Mouse (Mus musculus) megakaryocyte-erythroid progenitor cell, adult 5-6 weeks (primary cell): ENCODE data around the gene Vmn1r100. TPM values are rescaled to one million over a fixed set of nuclear protein-coding genes. Genes with fewer than 3 reads are reported as not detected.
"Not testable (repeated sequence)": the region's sequence is repeated elsewhere in the genome, so short reads cannot be mapped to it uniquely, and the experiment has no call there.

Source experiments
- ATAC-seq: replicated peaks from 2 replicates; pipeline ENCODE4 v1.8.0; 2016; ENCODE audit warnings: mild to moderate bottlenecking, inconsistent platforms; ENCODE audit not compliant: severe bottlenecking, poor library complexity, low FRiP score, low TSS enrichment
- total RNA-seq, 2 experiments: library from RNA; stranded (forward) in 1 of 2; stranded (reverse) in 1 of 2; fragments of 200-1000, 215-1000 nt in 1 of 2; fragments of >200 nt in 1 of 2; fragmentation: Nextera tagmentation in 1 of 2; gene quantifications; 2 replicates each; pipeline ENCODE4 v1.2.3; 2014 to 2017

The Vmn1r100 gene
- total RNA-seq (2014; fragmentation: Nextera tagmentation) (not detected in 2 replicates), total RNA-seq (2017) (not detected in 2 replicates)

- ATAC-seq = not testable (repeated sequence)
Observed at GRCm38 (mm10) chr7:20417642-20418041, at the start of gene Vmn1r100. TSS of gene Vmn1r100 (plus strand) at chr7:20417942.

- not testable (repeated sequence) for ATAC-seq
Observed at GRCm38 (mm10) chr7:20375310-20375709, 42.4 kb upstream of the Vmn1r100 start, which contains the start of gene Gm5728. TSS of gene Gm5728 (minus strand) at chr7:20375410.

- ATAC-seq = not testable (repeated sequence)
Observed at GRCm38 (mm10) chr7:20442493-20442892, 24.8 kb downstream of the Vmn1r100 start, which contains the start of gene Vmn1r101. TSS of gene Vmn1r101 (minus strand) at chr7:20442593.

Other genes with a start within 250 kb of the Vmn1r100 start
- gene Vmn1r94, start 249.6 kb upstream of the Vmn1r100 start, total RNA-seq (2014; fragmentation: Nextera tagmentation) = not detected in 2 replicates
- not detected in 2 replicates for gene Vmn1r94, start 249.6 kb upstream of the Vmn1r100 start, total RNA-seq (2017)
- gene Vmn1r95, start 224.2 kb upstream of the Vmn1r100 start, total RNA-seq (2014; fragmentation: Nextera tagmentation) = not detected in 2 replicates
- not detected in 2 replicates for gene Vmn1r95, start 224.2 kb upstream of the Vmn1r100 start, total RNA-seq (2017)
- not detected in 2 replicates for gene Gm6164, start 212.3 kb upstream of the Vmn1r100 start, total RNA-seq (2014; fragmentation: Nextera tagmentation)
- not detected in 2 replicates for gene Gm6164, start 212.3 kb upstream of the Vmn1r100 start, total RNA-seq (2017)
- not detected in 2 replicates for gene Gm4498, start 184.1 kb upstream of the Vmn1r100 start, total RNA-seq (2014; fragmentation: Nextera tagmentation)
- gene Gm4498, start 184.1 kb upstream of the Vmn1r100 start, total RNA-seq (2017) = not detected in 2 replicates
- not detected in 2 replicates for gene Gm5890, start 155.1 kb upstream of the Vmn1r100 start, total RNA-seq (2014; fragmentation: Nextera tagmentation)
- gene Gm5890, start 155.1 kb upstream of the Vmn1r100 start, total RNA-seq (2017) = not detected in 2 replicates
- not detected in 2 replicates for gene Gm4133, start 83.9 kb upstream of the Vmn1r100 start, total RNA-seq (2014; fragmentation: Nextera tagmentation)
- not detected in 2 replicates for gene Gm4133, start 83.9 kb upstream of the Vmn1r100 start, total RNA-seq (2017)
- not detected in 2 replicates for gene Gm5728, start 42.5 kb upstream of the Vmn1r100 start, total RNA-seq (2014; fragmentation: Nextera tagmentation)
- not detected in 2 replicates for gene Gm5728, start 42.5 kb upstream of the Vmn1r100 start, total RNA-seq (2017)
- gene Vmn1r101, start 24.7 kb downstream of the Vmn1r100 start, total RNA-seq (2014; fragmentation: Nextera tagmentation) = not detected in 2 replicates
- gene Vmn1r101, start 24.7 kb downstream of the Vmn1r100 start, total RNA-seq (2017) = not detected in 2 replicates
- not detected in 2 replicates for gene Gm10670, start 57.0 kb downstream of the Vmn1r100 start, total RNA-seq (2014; fragmentation: Nextera tagmentation)
- gene Gm10670, start 57.0 kb downstream of the Vmn1r100 start, total RNA-seq (2017) = not detected in 2 replicates
- gene Vmn1r103, start 92.6 kb downstream of the Vmn1r100 start, total RNA-seq (2014; fragmentation: Nextera tagmentation) = not detected in 2 replicates
- gene Vmn1r103, start 92.6 kb downstream of the Vmn1r100 start, total RNA-seq (2017) = not detected in 2 replicates
- gene Vmn1r104, start 115.9 kb downstream of the Vmn1r100 start, total RNA-seq (2014; fragmentation: Nextera tagmentation) = not detected in 2 replicates
- not detected in 2 replicates for gene Vmn1r104, start 115.9 kb downstream of the Vmn1r100 start, total RNA-seq (2017)
- gene Gm5726, start 127.8 kb downstream of the Vmn1r100 start, total RNA-seq (2014; fragmentation: Nextera tagmentation) = not detected in 2 replicates
- not detected in 2 replicates for gene Gm5726, start 127.8 kb downstream of the Vmn1r100 start, total RNA-seq (2017)
- not detected in 2 replicates for gene Gm4141, start 158.3 kb downstream of the Vmn1r100 start, total RNA-seq (2014; fragmentation: Nextera tagmentation)
- gene Gm4141, start 158.3 kb downstream of the Vmn1r100 start, total RNA-seq (2017) = not detected in 2 replicates
- not detected in 2 replicates for gene Gm4513, start 181.1 kb downstream of the Vmn1r100 start, total RNA-seq (2014; fragmentation: Nextera tagmentation)
- gene Gm4513, start 181.1 kb downstream of the Vmn1r100 start, total RNA-seq (2017) = not detected in 2 replicates